Mouse (Mus musculus): ENCODE measurements around the gene Gm11172. TPM values are rescaled to one million over a fixed set of nuclear protein-coding genes. Genes with fewer than 3 reads are reported as not detected.

The Gm11172 gene
- total and polyA plus RNA-seq, 2 experiments from 2014 or later: not detected

GRCm38 (mm10) chr16:10840018-10840417, 27.3 kb downstream of the Gm11172 start:
- no peak for ATAC-seq (ENCODE audit: insufficient read depth, low read depth)
- Histone ChIP-seq H3K27me3 (ENCODE audit: control insufficient read depth, insufficient read depth, low read length) (no peaks in the 10 kb centered on the region), H3K4me2 (ENCODE audit: low read depth, low read length) (no peak overlapping the region), H3K9ac (replicated peaks; ENCODE audit: low read depth, low read length) (no peak overlapping the region), H3K9me3 (replicated peaks; ENCODE audit: control insufficient read depth, low read length) (no peaks in the 10 kb centered on the region), H3K27ac (ENCODE audit: low read depth) (no peak overlapping the region), H3K4me1 (ENCODE audit: control insufficient read depth, insufficient read depth) (peaks cover 32% of the 10 kb centered on the region), H3K4me3 (ENCODE audit: low read depth, low read length) (no peak overlapping the region), H3K36me3 (replicated peaks; ENCODE audit: control insufficient read depth, insufficient read depth, low read length) (no peaks in the 10 kb centered on the region)
- DNase-seq (ENCODE audit: low spot score): no peak
- 83% methylated on average over 11 of the region's 14 CpGs for WGBS
- TF ChIP-seq CTCF (IDR thresholded peaks at IDR 0.05; ENCODE audit: low read depth) (no peak), EP300 (IDR thresholded peaks at IDR 0.05; ENCODE audit: low read depth) (no peak)

DNA sequence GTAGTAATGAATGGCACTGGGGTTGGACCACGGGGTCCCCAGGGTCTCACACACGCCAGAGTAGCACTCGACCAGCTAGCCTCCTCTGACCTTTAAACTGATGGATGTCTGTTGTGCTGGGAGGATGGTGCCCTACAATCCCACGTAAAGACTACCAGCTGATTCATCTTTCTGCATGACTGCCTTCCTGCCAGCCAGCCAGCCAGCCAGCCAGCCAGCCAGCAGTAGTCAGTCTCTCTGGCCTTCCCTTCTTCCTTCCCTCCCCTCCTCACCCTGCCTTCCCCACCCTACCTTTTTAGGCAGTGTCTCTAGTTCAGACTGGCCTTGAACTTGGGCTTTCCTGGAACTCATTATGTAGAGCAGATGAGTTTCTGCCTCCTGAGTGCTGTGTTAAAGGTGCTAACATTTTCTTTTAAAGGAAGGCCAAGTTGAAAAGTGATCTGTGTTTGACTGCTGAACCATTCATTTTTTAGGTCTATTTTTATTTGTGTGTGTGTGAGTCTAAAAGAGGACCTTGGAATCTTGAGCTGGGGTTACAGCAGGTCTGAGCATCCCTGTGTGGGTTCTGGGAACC, 29.7 kb downstream of the Gm11172 start:
- WGBS: 90% methylated on average over 4 of the region's 4 CpGs
- no peak overlapping the region for H3K4me3 ChIP-seq (ENCODE audit: low read depth, low read length)
- no peaks in the 10 kb centered on the region for H3K36me3 ChIP-seq (replicated peaks; ENCODE audit: control insufficient read depth, insufficient read depth, low read length)
- no peaks in the 10 kb centered on the region for H3K27me3 ChIP-seq (ENCODE audit: control insufficient read depth, insufficient read depth, low read length)
- no peaks in the 10 kb centered on the region for H3K9me3 ChIP-seq (replicated peaks; ENCODE audit: control insufficient read depth, low read length)
- H3K4me1 ChIP-seq (ENCODE audit: control insufficient read depth, insufficient read depth): peaks cover 36% of the 10 kb centered on the region
- no peak overlapping the region for H3K27ac ChIP-seq (ENCODE audit: low read depth)
- no peak overlapping the region for H3K4me2 ChIP-seq (ENCODE audit: low read depth, low read length)
- ATAC-seq (ENCODE audit: insufficient read depth, low read depth) (no peak), DNase-seq (ENCODE audit: low spot score) (no peak)
- TF ChIP-seq EP300 (IDR thresholded peaks at IDR 0.05; ENCODE audit: low read depth) (no peak), CTCF (IDR thresholded peaks at IDR 0.05; ENCODE audit: low read depth) (no peak)
- no peak overlapping the region for H3K9ac ChIP-seq (replicated peaks; ENCODE audit: low read depth, low read length)

DNA sequence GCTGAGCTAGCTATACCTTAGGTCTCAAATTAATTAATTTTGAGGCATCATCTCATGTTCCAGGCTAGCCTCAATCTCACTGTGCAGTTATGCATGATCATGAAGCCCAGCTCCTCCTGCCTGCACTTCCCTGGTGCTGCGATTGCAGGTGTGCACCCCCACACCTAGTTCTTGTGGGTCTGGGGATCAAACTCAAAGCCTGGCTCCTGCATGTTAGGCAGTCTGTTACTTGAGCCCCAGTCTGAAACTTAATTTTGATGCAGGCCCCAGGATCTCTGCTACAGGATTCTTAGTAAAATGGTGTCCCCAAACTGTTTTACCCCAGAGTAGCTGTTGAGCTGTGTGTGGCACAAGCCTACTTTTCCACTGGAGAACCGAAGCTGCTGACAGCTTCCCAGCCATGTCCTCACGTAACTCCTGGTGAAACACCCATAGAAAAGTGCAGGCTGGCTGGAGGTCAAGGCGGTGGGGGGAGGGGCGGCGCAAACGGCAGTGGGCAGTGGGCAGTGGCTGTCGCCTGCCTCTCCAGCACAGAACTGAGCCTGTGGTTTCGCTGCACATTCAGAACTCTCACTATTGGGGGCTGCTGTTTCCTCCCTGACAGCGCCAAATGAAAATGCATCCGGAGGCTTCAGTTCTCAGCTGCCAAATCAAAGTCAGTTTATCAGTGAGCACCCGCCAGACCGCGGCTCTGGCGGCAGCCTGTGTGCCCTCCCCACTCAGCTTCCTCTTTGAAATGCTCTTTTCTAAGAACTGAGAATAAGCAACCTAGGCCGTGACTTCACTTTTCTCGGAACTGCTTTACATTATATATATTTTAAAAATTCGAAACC, 31.0 kb downstream of the Gm11172 start:
- Histone ChIP-seq H3K4me2 (ENCODE audit: low read depth, low read length) (peak overlapping the region; percentile 69), H3K9me3 (replicated peaks; ENCODE audit: control insufficient read depth, low read length) (no peaks in the 10 kb centered on the region), H3K4me1 (ENCODE audit: control insufficient read depth, insufficient read depth) (peaks cover 25% of the 10 kb centered on the region), H3K27me3 (ENCODE audit: control insufficient read depth, insufficient read depth, low read length) (no peaks in the 10 kb centered on the region), H3K4me3 (ENCODE audit: low read depth, low read length) (peak overlapping the region; percentile 37), H3K9ac (replicated peaks; ENCODE audit: low read depth, low read length) (peak overlapping the region; percentile 43), H3K27ac (ENCODE audit: low read depth) (peak overlapping the region; percentile 57), H3K36me3 (replicated peaks; ENCODE audit: control insufficient read depth, insufficient read depth, low read length) (no peaks in the 10 kb centered on the region)
- 4% methylated on average over 18 of the region's 18 CpGs for WGBS
- ATAC-seq (ENCODE audit: insufficient read depth, low read depth): peak; percentile 56
- no peak for TF ChIP-seq CTCF (IDR thresholded peaks at IDR 0.05; ENCODE audit: low read depth)
- 0 out of 2 replicates have a peak, but pooled peaks have one; percentile 36 for TF ChIP-seq EP300 (IDR thresholded peaks at IDR 0.05; ENCODE audit: low read depth)
- peak; percentile 78 for DNase-seq (ENCODE audit: low spot score)

- Histone ChIP-seq H3K27me3 (ENCODE audit: control insufficient read depth, insufficient read depth, low read length) (no peaks in the 10 kb centered on the region), H3K4me1 (ENCODE audit: control insufficient read depth, insufficient read depth) (peaks cover 20% of the 10 kb centered on the region), H3K9me3 (replicated peaks; ENCODE audit: control insufficient read depth, low read length) (no peaks in the 10 kb centered on the region), H3K36me3 (replicated peaks; ENCODE audit: control insufficient read depth, insufficient read depth, low read length) (no peaks in the 10 kb centered on the region), H3K9ac (replicated peaks; ENCODE audit: low read depth, low read length) (peak overlapping the region; percentile 43; the same call in 1 of the 2 replicates), H3K27ac (ENCODE audit: low read depth) (peak overlapping the region; percentile 57), H3K4me2 (ENCODE audit: low read depth, low read length) (peak overlapping the region; percentile 69), H3K4me3 (ENCODE audit: low read depth, low read length) (peak overlapping the region; percentile 37)
- DNase-seq (ENCODE audit: low spot score) (no peak), ATAC-seq (ENCODE audit: insufficient read depth, low read depth) (no peak)
- TF ChIP-seq EP300 (IDR thresholded peaks at IDR 0.05; ENCODE audit: low read depth) (no peak), CTCF (IDR thresholded peaks at IDR 0.05; ENCODE audit: low read depth) (no peak)
- 40% methylated on average over 6 of the region's 6 CpGs for WGBS
These were observed 31.6 kb downstream of the Gm11172 start for GRCm38 (mm10) chr16:10844319-10844670.

DNA sequence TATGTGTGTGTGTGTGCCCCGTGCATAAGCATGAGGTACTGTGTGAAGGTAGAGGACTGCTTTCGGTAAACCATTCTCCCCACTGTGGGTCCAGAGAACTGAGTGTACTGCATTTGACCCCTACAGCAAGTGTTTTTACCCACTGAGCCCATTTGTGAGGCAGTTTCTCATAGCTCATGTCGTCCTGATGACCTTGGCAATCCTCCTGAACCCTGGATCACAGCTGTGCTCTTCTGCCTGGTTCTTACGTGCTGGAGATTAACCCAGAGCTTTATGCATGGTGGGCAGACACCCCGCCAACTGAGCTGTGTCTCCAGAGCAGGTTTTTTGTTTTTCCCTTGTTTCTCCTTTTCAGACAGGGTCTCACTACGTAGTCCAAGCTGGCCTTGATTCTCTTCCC, 33.2 kb downstream of the Gm11172 start:
- Histone ChIP-seq H3K4me1 (ENCODE audit: control insufficient read depth, insufficient read depth) (peaks cover 27% of the 10 kb centered on the region), H3K27me3 (ENCODE audit: control insufficient read depth, insufficient read depth, low read length) (no peaks in the 10 kb centered on the region), H3K36me3 (replicated peaks; ENCODE audit: control insufficient read depth, insufficient read depth, low read length) (no peaks in the 10 kb centered on the region), H3K27ac (ENCODE audit: low read depth) (no peak overlapping the region), H3K9ac (replicated peaks; ENCODE audit: low read depth, low read length) (no peak overlapping the region), H3K4me3 (ENCODE audit: low read depth, low read length) (no peak overlapping the region), H3K9me3 (replicated peaks; ENCODE audit: control insufficient read depth, low read length) (no peaks in the 10 kb centered on the region), H3K4me2 (ENCODE audit: low read depth, low read length) (no peak overlapping the region)
- 78% methylated on average over 6 of the region's 6 CpGs for WGBS
- ATAC-seq (ENCODE audit: insufficient read depth, low read depth) (no peak), DNase-seq (ENCODE audit: low spot score) (no peak)
- TF ChIP-seq EP300 (IDR thresholded peaks at IDR 0.05; ENCODE audit: low read depth) (no peak), CTCF (IDR thresholded peaks at IDR 0.05; ENCODE audit: low read depth) (no peak)
